ENCODE assay signal across 27 mouse cellular contexts in the genomic region with DNA sequence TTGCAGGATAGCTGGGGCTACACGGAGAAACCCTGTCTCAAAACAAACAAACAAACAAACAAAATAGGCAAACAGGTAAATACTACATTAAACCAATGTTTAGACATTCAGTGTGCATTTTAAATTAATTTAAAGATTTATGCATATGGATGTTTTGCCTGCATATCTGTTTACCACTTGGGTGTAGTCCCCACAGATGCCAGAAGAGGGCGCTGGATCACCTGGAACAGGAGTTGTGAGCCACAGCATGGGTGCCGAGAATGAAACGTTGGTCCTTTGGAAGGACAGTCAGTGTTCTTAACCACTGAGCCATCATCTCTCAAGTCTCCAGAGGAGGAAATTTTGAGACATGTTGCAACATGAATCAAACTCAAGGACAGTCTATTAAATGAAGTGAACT. TPM values are rescaled to one million over a fixed set of nuclear protein-coding genes. Genes with fewer than 3 reads are reported as not detected.
DNase-seq lines count a peak whose midpoint lies in the region; ATAC-seq and TF ChIP-seq lines count a peak whose summit lies in the region.
"Had no signal": no experiment of that assay in that cellular context is flagged by ENCODE, and none has a peak within 500 bp of the region (broad histone marks: within the 10 kb centered on the region; RNA-seq: fewer than 3 reads in every experiment).

No protein-coding gene starts in this region.

- no peak overlapping the region for H3K4me3 ChIP-seq in kidney, postnatal 0 days (replicated peaks; ENCODE audit: low read depth, low read length)
- no peak overlapping the region for H3K4me3 ChIP-seq in midbrain, embryonic 11.5 days (ENCODE audit: low read depth, low read length)
- no peak overlapping the region for H3K4me3 ChIP-seq in midbrain, postnatal 0 days (ENCODE audit: low read depth, low read length)
- H3K4me3 ChIP-seq in bone marrow, adult 2 months (replicated peaks; ENCODE audit: control insufficient read depth, low read depth, low read length) = no peak overlapping the region
- no peak overlapping the region for H3K4me3 ChIP-seq in forebrain, postnatal 0 days (ENCODE audit: low read depth, low read length)
- H3K4me3 ChIP-seq: embryonic facial prominence, embryonic 12.5 days; heart, embryonic 15.5 days; hindbrain, embryonic 10.5 days; intestine, embryonic 15.5 days; limb, embryonic 15.5 days; neural tube, embryonic 12.5 days had no signal

- H3K27me3 ChIP-seq in kidney, postnatal 0 days (ENCODE audit: insufficient read depth, low read length) = no peaks in the 10 kb centered on the region
- peaks cover 5% of the 10 kb centered on the region for H3K27me3 ChIP-seq in midbrain, embryonic 11.5 days (ENCODE audit: control insufficient read depth, insufficient read depth, low read length)
- H3K27me3 ChIP-seq in midbrain, postnatal 0 days (ENCODE audit: insufficient read depth, low read length) = no peaks in the 10 kb centered on the region
- H3K27me3 ChIP-seq in forebrain, postnatal 0 days (ENCODE audit: insufficient read depth, low read length) = peaks cover 3% of the 10 kb centered on the region; the same call in 1 of the 2 replicates
- H3K27me3 ChIP-seq: intestine, embryonic 15.5 days; neural tube, embryonic 12.5 days had no signal

- no peaks in the 10 kb centered on the region for H3K36me3 ChIP-seq in kidney, postnatal 0 days (ENCODE audit: insufficient read depth, low read length)
- no peaks in the 10 kb centered on the region for H3K36me3 ChIP-seq in midbrain, embryonic 11.5 days (ENCODE audit: control insufficient read depth, insufficient read depth, low read length)
- H3K36me3 ChIP-seq in midbrain, postnatal 0 days (ENCODE audit: insufficient read depth, low read length) = no peaks in the 10 kb centered on the region
- H3K36me3 ChIP-seq in forebrain, postnatal 0 days (ENCODE audit: insufficient read depth) = no peaks in the 10 kb centered on the region
- H3K36me3 ChIP-seq: embryonic facial prominence, embryonic 12.5 days; heart, embryonic 15.5 days; hindbrain, embryonic 10.5 days; intestine, embryonic 15.5 days; limb, embryonic 15.5 days; neural tube, embryonic 12.5 days had no signal

- H3K4me2 ChIP-seq in kidney, postnatal 0 days (ENCODE audit: low read length) = no peak overlapping the region
- H3K4me2 ChIP-seq in midbrain, embryonic 11.5 days = no peak overlapping the region
- H3K4me2 ChIP-seq in midbrain, postnatal 0 days (ENCODE audit: low read depth, low read length, poor library complexity, severe bottlenecking) = no peak overlapping the region
- H3K4me2 ChIP-seq in forebrain, postnatal 0 days (ENCODE audit: low read depth) = no peak overlapping the region
- H3K4me2 ChIP-seq: embryonic facial prominence, embryonic 12.5 days; heart, embryonic 15.5 days; intestine, embryonic 15.5 days; limb, embryonic 15.5 days; neural tube, embryonic 12.5 days had no signal

- H3K27ac ChIP-seq in kidney, postnatal 0 days = no peak overlapping the region
- H3K27ac ChIP-seq in midbrain, embryonic 11.5 days (ENCODE audit: low read depth, low read length) = no peak overlapping the region
- H3K27ac ChIP-seq in midbrain, postnatal 0 days (ENCODE audit: low read depth, low read length) = no peak overlapping the region
- H3K27ac ChIP-seq in bone marrow, adult 2 months (ENCODE audit: control insufficient read depth, insufficient read depth, low read depth, low read length, poor library complexity) = no peak overlapping the region
- no peak overlapping the region for H3K27ac ChIP-seq in forebrain, postnatal 0 days (ENCODE audit: low read depth, low read length)
- H3K27ac ChIP-seq: embryonic facial prominence, embryonic 12.5 days; heart, embryonic 15.5 days; hindbrain, embryonic 10.5 days; intestine, embryonic 15.5 days; limb, embryonic 15.5 days; neural tube, embryonic 12.5 days had no signal

- H3K9me3 ChIP-seq in kidney, postnatal 0 days (replicated peaks; ENCODE audit: low read length) = no peaks in the 10 kb centered on the region
- no peaks in the 10 kb centered on the region for H3K9me3 ChIP-seq in midbrain, embryonic 11.5 days (ENCODE audit: control insufficient read depth, low read length)
- no peaks in the 10 kb centered on the region for H3K9me3 ChIP-seq in midbrain, postnatal 0 days (ENCODE audit: low read length)
- H3K9me3 ChIP-seq in forebrain, postnatal 0 days (ENCODE audit: low read length) = no peaks in the 10 kb centered on the region
- H3K9me3 ChIP-seq: embryonic facial prominence, embryonic 12.5 days; heart, embryonic 15.5 days; intestine, embryonic 15.5 days; limb, embryonic 15.5 days had no signal

- peaks cover 28% of the 10 kb centered on the region for H3K4me1 ChIP-seq in kidney, postnatal 0 days (replicated peaks; ENCODE audit: insufficient read depth, low read length)
- H3K4me1 ChIP-seq in midbrain, embryonic 11.5 days (ENCODE audit: control insufficient read depth, insufficient read depth, low read length) = peaks cover 3% of the 10 kb centered on the region; the same call in 1 of the 2 replicates
- no peaks in the 10 kb centered on the region; the same call in 1 of the 2 replicates for H3K4me1 ChIP-seq in midbrain, postnatal 0 days (ENCODE audit: insufficient read depth, low read length)
- no peaks in the 10 kb centered on the region for H3K4me1 ChIP-seq in bone marrow, adult 2 months (ENCODE audit: control insufficient read depth, insufficient read depth, low read length)
- H3K4me1 ChIP-seq in forebrain, postnatal 0 days (ENCODE audit: insufficient read depth) = no peaks in the 10 kb centered on the region

- peak; percentile 52 for TF ChIP-seq CTCF in kidney, postnatal 0 days (IDR thresholded peaks at IDR 0.05; ENCODE audit: low read depth)
- no peak; the same call in 1 of the 2 replicates for TF ChIP-seq CTCF in midbrain, postnatal 0 days (IDR thresholded peaks at IDR 0.05)
- TF ChIP-seq CTCF in bone marrow, adult 2 months (IDR thresholded peaks at IDR 0.05; ENCODE audit: control insufficient read depth, insufficient read depth, low read length) = peak; percentile 38; the same call in 1 of the 2 replicates
- TF ChIP-seq CTCF in forebrain, postnatal 0 days (IDR thresholded peaks at IDR 0.05; ENCODE audit: low read depth) = no peak

- H3K9ac ChIP-seq in kidney, postnatal 0 days (ENCODE audit: low read depth, low read length) = no peak overlapping the region
- no peak overlapping the region for H3K9ac ChIP-seq in midbrain, embryonic 11.5 days (ENCODE audit: low read length)
- H3K9ac ChIP-seq in midbrain, postnatal 0 days (replicated peaks; ENCODE audit: low read length, poor library complexity, severe bottlenecking) = no peak overlapping the region
- no peak overlapping the region for H3K9ac ChIP-seq in forebrain, postnatal 0 days
- H3K9ac ChIP-seq: embryonic facial prominence, embryonic 12.5 days; heart, embryonic 15.5 days; intestine, embryonic 15.5 days; limb, embryonic 15.5 days; neural tube, embryonic 12.5 days had no signal

- 80% methylated on average over 4 of the region's 4 CpGs for WGBS in kidney, postnatal 0 days
- WGBS in midbrain, embryonic 11.5 days = 66% methylated on average over 4 of the region's 4 CpGs
- 77% methylated on average over 4 of the region's 4 CpGs for WGBS in midbrain, postnatal 0 days
- WGBS in bone marrow, adult 2 months = 74% methylated on average over 4 of the region's 4 CpGs
- 73% methylated on average over 4 of the region's 4 CpGs for WGBS in forebrain, postnatal 0 days

- ATAC-seq in kidney, postnatal 0 days (replicated peaks; ENCODE audit: low FRiP score, low read depth) = no peak
- ATAC-seq in midbrain, embryonic 11.5 days (ENCODE audit: low FRiP score) = no peak
- no peak for ATAC-seq in midbrain, postnatal 0 days (ENCODE audit: low FRiP score)
- ATAC-seq in forebrain, postnatal 0 days = no peak
- ATAC-seq: activated CD4-positive, CD25-positive, alpha-beta regulatory T cell, adult 4 months; forebrain, embryonic 16.5 days; intestine, embryonic 15.5 days had no signal

- DNase-seq in kidney, postnatal 0 days (ENCODE audit: low spot score) = no peak
- no peak for DNase-seq in kidney, postnatal 14 days
- DNase-seq in midbrain, embryonic 11.5 days (ENCODE audit: low spot score, missing footprints) = peak; percentile 66
- no peak for DNase-seq in midbrain, postnatal 0 days (ENCODE audit: low spot score)
- DNase-seq in ovary, adult 18-20 months (ENCODE audit: low spot score) = no peak
- DNase-seq in natural killer cell, adult 2 months (ENCODE audit: low spot score in 2 of 2) = no peak
- no peak for DNase-seq in forebrain, postnatal 0 days
- DNase-seq: cerebellum, adult 9-10 months; heart, adult 18-20 months; layer of hippocampus, adult 9-11 months; right cerebral cortex, postnatal 25 days had no signal

- TF ChIP-seq POLR2A in bone marrow, adult 2 months (IDR thresholded peaks at IDR 0.05; ENCODE audit: borderline replicate concordance, control insufficient read depth, low read depth, low read length) = no peak

RNA-seq across cellular contexts. Expression of gene Hoxb1, which starts 46.4 kb away (rescaled TPM):
- polyA plus RNA-seq in kidney, postnatal 0 days (2015; fragmentation: Nextera tagmentation; extraction: Ambion mirVana) = 0.13 and 0.37 TPM in 2 replicates
- polyA plus RNA-seq in midbrain, embryonic 11.5 days (2014; fragmentation: Nextera tagmentation; extraction: Ambion mirVana) = not detected in 2 replicates
- total RNA-seq in midbrain, postnatal 0 days (2014; rRNA removed) = not detected in 2 replicates
- polyA plus RNA-seq in midbrain, postnatal 0 days (2015; fragmentation: Nextera tagmentation; extraction: Ambion mirVana) = not detected in 2 replicates
- polyA plus RNA-seq in bone marrow, adult 2 months (2011; ENCODE audit: insufficient read depth, insufficient read length, low replicate concordance, missing spikeins) = not detected in 2 replicates
- not detected in 2 replicates for total RNA-seq in forebrain, postnatal 0 days (2014; rRNA removed)
- polyA plus RNA-seq in forebrain, postnatal 0 days (2015; fragmentation: Nextera tagmentation; extraction: Ambion mirVana) = not detected in 2 replicates
- total RNA-seq: adrenal gland, postnatal 4 days; gastrocnemius, adult 18-20 months; heart, adult 18-20 months; left cerebral cortex, postnatal 14 days; megakaryocyte-erythroid progenitor cell, adult 5-6 weeks had no signal
- polyA plus RNA-seq: activated CD4-positive, CD25-positive, alpha-beta regulatory T cell, adult 4 months; cortical plate, adult 2 months; forebrain, embryonic 16.5 days; heart, embryonic 15.5 days; intestine, embryonic 15.5 days; limb, embryonic 15.5 days; lung, embryonic 16.5 days; thymus, postnatal 0 days had no signal

RNA-seq across cellular contexts. Expression of gene Skap1, which starts 52.5 kb away (rescaled TPM):
- 7.6 and 8.7 TPM in 2 replicates for polyA plus RNA-seq in kidney, postnatal 0 days (2015; fragmentation: Nextera tagmentation; extraction: Ambion mirVana)
- 1.2 and 1.3 TPM in 2 replicates for polyA plus RNA-seq in midbrain, embryonic 11.5 days (2014; fragmentation: Nextera tagmentation; extraction: Ambion mirVana)
- total RNA-seq in midbrain, postnatal 0 days (2014; rRNA removed) = 1.0 and 2.8 TPM in 2 replicates
- polyA plus RNA-seq in midbrain, postnatal 0 days (2015; fragmentation: Nextera tagmentation; extraction: Ambion mirVana) = 2.0 and 3.2 TPM in 2 replicates
- 4.9 and 5.0 TPM in 2 replicates for polyA plus RNA-seq in bone marrow, adult 2 months (2011; ENCODE audit: insufficient read depth, insufficient read length, low replicate concordance, missing spikeins)
- total RNA-seq in forebrain, postnatal 0 days (2014; rRNA removed) = 1.6 and 3.2 TPM in 2 replicates
- polyA plus RNA-seq in forebrain, postnatal 0 days (2015; fragmentation: Nextera tagmentation; extraction: Ambion mirVana) = 2.7 and 3.7 TPM in 2 replicates
- total RNA-seq: gastrocnemius, adult 18-20 months had no signal

Comparison
In these comparisons a context has a peak if more than half of its experiments do, and no peak if none do; other contexts are left out.
1. CTCF ChIP-seq: peak in kidney, postnatal 0 days (single experiment) and bone marrow, adult 2 months (single experiment); none in midbrain, postnatal 0 days (single experiment) and forebrain, postnatal 0 days (single experiment).